Mouse (Mus musculus): Measurements from ENCODE around the gene Stat4. TPM values are rescaled to one million over a fixed set of nuclear protein-coding genes. Genes with fewer than 3 reads are reported as not detected.

The Stat4 gene
- 1.2 and 2.3 TPM in 2 replicates for polyA plus RNA-seq (2014; fragmentation: Nextera tagmentation; extraction: Ambion mirVana)

DNA sequence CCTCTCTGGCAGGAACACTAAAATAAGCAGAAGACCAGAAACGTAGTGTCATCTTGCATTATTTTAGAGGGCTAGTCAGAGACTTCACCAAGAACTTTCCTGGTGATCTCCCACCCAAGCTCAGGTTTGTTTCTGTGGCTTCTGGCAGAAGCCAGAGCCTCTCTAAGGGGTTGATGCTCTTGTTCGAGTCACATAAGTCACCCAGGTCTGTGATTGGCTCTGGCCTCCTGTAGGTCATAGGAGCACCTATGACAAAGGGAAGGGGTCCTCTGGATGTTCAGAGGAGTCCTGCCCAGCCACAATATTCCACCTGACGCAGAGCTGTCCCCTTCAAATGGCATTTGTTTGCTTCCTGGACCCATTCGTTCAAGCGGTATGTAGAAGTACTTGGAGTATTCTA, at the start of gene Stat4:
TSS of gene Stat4 (plus strand) at position 301 of the 400 bp plus-strand sequence.
- H3K9me3 ChIP-seq (replicated peaks; ENCODE audit: control insufficient read depth, low read length): no peaks in the 10 kb centered on the region
- no peak within 1 kb of the TSS for H3K27ac ChIP-seq (replicated peaks; ENCODE audit: low read depth, low read length)
- DNase-seq (ENCODE audit: low spot score): no peak
- H3K36me3 ChIP-seq (replicated peaks; ENCODE audit: control insufficient read depth, insufficient read depth, low read depth, low read length): no peaks in the 10 kb centered on the region
- ATAC-seq (replicated peaks; ENCODE audit: insufficient number of reproducible peaks, low FRiP score, low TSS enrichment, low read depth): no peak
- H3K4me2 ChIP-seq (ENCODE audit: low read depth, low read length): no peak within 1 kb of the TSS
- WGBS: 83% methylated on average over 5 of the region's 5 CpGs
- no peak within 1 kb of the TSS for H3K4me3 ChIP-seq (ENCODE audit: low read depth, low read length)
- H3K9ac ChIP-seq (replicated peaks; ENCODE audit: low read length): no peak within 1 kb of the TSS
- H3K27me3 ChIP-seq (ENCODE audit: control insufficient read depth, insufficient read depth, low read length): no peaks in the 10 kb centered on the region
- no peaks in the 10 kb centered on the region for H3K4me1 ChIP-seq (ENCODE audit: control insufficient read depth, insufficient read depth, low read length)

DNA sequence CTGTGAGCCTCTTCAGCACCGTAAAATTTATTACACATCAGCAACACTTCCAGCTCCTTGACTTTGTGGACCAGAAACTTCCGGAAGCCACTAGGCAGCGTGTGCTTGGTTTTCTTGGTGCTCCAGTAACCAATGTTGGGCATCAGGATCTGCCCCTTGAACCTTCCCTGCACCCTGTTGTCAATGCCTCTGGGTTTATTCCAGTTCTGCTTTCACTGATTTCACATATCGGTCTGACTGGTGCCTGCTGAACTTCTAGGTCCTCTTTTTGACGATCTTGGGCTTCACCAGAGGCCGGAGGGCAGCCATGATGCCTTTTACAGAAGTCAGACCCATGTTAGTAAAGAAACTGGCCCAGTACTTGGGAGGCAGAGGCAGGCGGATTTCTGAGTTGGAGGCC, 48.6 kb upstream of the Stat4 start:
- ATAC-seq (replicated peaks; ENCODE audit: insufficient number of reproducible peaks, low FRiP score, low TSS enrichment, low read depth): no peak
- 91% methylated on average over 7 of the region's 7 CpGs for WGBS
- Histone ChIP-seq H3K4me2 (ENCODE audit: low read depth, low read length) (no peak overlapping the region), H3K27ac (replicated peaks; ENCODE audit: low read depth, low read length) (no peak overlapping the region), H3K9ac (replicated peaks; ENCODE audit: low read length) (no peak overlapping the region), H3K36me3 (replicated peaks; ENCODE audit: control insufficient read depth, insufficient read depth, low read depth, low read length) (no peaks in the 10 kb centered on the region), H3K27me3 (ENCODE audit: control insufficient read depth, insufficient read depth, low read length) (no peaks in the 10 kb centered on the region), H3K4me3 (ENCODE audit: low read depth, low read length) (no peak overlapping the region), H3K9me3 (replicated peaks; ENCODE audit: control insufficient read depth, low read length) (no peaks in the 10 kb centered on the region), H3K4me1 (ENCODE audit: control insufficient read depth, insufficient read depth, low read length) (no peaks in the 10 kb centered on the region)
- DNase-seq (ENCODE audit: low spot score): no peak

DNA sequence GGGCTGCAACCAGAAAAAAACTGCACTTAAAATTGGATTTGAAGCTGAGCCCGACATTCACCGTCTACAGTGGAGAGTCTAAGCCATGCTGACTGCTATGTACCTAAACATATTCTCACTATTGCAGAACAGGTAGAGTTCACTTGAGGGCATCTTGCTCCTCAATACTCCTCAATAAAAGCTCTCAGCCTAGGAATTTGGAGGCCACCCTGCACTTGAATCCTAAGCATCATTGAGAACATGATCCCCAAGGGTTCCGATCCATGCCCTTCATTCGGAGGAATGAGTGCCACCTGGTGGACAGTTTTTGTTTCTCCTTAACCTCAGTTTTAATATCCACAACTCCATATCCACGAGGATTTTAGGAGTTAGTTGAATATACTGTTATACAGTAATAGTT, 42.2 kb upstream of the Stat4 start:
- Histone ChIP-seq H3K4me1 (ENCODE audit: control insufficient read depth, insufficient read depth, low read length) (no peaks in the 10 kb centered on the region), H3K27ac (replicated peaks; ENCODE audit: low read depth, low read length) (no peak overlapping the region), H3K4me3 (ENCODE audit: low read depth, low read length) (no peak overlapping the region), H3K27me3 (ENCODE audit: control insufficient read depth, insufficient read depth, low read length) (no peaks in the 10 kb centered on the region), H3K9ac (replicated peaks; ENCODE audit: low read length) (no peak overlapping the region), H3K9me3 (replicated peaks; ENCODE audit: control insufficient read depth, low read length) (no peaks in the 10 kb centered on the region), H3K36me3 (replicated peaks; ENCODE audit: control insufficient read depth, insufficient read depth, low read depth, low read length) (no peaks in the 10 kb centered on the region), H3K4me2 (ENCODE audit: low read depth, low read length) (no peak overlapping the region)
- DNase-seq (ENCODE audit: low spot score) (peak; percentile 85), ATAC-seq (replicated peaks; ENCODE audit: insufficient number of reproducible peaks, low FRiP score, low TSS enrichment, low read depth) (no peak)
- WGBS: 43% methylated on average over 5 of the region's 5 CpGs

DNA sequence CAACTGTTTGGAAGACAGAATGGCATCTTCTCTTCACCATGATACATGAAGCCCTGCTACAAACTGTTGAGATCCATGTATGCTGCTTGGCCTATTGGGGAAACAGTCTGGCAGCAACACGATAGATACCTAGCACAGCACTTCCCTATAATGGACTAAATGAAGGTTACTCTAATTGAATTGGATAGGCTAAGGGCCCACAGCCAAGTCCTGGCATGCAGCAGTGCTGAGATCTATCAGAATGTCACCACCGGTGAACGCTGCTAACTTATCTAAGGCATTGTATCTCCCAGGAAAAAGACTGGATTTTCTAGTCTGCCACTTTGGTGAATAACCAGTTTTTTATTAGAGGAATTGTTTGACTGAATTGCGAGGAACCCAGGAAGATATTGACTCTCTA, 39.8 kb upstream of the Stat4 start:
- Histone ChIP-seq H3K9me3 (replicated peaks; ENCODE audit: control insufficient read depth, low read length) (no peaks in the 10 kb centered on the region), H3K4me1 (ENCODE audit: control insufficient read depth, insufficient read depth, low read length) (no peaks in the 10 kb centered on the region), H3K4me2 (ENCODE audit: low read depth, low read length) (no peak overlapping the region), H3K4me3 (ENCODE audit: low read depth, low read length) (no peak overlapping the region), H3K36me3 (replicated peaks; ENCODE audit: control insufficient read depth, insufficient read depth, low read depth, low read length) (no peaks in the 10 kb centered on the region), H3K9ac (replicated peaks; ENCODE audit: low read length) (no peak overlapping the region), H3K27me3 (ENCODE audit: control insufficient read depth, insufficient read depth, low read length) (no peaks in the 10 kb centered on the region), H3K27ac (replicated peaks; ENCODE audit: low read depth, low read length) (no peak overlapping the region)
- WGBS: 91% methylated on average over 4 of the region's 4 CpGs
- no peak for ATAC-seq (replicated peaks; ENCODE audit: insufficient number of reproducible peaks, low FRiP score, low TSS enrichment, low read depth)
- DNase-seq (ENCODE audit: low spot score): no peak

DNA sequence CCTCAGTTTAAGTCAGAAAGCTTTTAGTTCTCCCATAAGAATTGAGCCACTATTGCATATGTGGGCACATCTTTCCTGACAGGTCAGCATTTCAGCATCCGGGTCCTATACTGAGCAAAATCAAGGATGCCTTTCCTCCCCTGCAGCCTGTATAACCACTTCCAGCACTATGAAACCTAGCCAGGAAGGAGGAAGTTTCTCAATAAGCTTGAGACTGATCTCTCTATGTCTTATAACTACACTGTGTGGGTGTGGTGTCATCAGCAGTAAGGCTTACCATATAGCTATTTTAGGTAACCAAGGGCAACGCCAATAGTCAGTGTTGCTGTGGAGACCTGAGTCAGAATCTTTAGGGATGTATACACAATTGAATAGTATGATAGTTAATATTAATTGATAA, 22.3 kb upstream of the Stat4 start:
- H3K4me3 ChIP-seq (ENCODE audit: low read depth, low read length): no peak overlapping the region

DNA sequence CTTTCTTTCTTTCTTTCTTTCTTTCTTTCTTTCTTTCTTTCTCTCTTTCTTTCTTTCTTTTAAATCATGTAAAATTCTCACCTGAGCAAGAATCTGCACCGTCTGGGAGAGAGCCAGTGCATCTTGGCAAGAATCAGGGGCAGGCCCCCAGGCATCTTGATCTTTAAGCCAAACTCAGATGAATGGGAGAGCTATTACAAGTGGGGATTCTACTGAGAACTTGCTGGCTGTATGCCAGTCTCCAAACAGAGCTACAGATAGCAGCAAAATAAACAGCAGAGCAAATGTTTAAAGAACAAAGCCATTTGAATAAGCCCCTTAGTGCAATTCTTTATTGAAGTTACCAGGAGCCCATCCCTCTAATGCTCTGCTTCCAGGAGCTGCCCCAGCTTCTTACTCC, 18.0 kb upstream of the Stat4 start:
- Histone ChIP-seq H3K4me2 (ENCODE audit: low read depth, low read length) (no peak overlapping the region), H3K27me3 (ENCODE audit: control insufficient read depth, insufficient read depth, low read length) (no peaks in the 10 kb centered on the region), H3K27ac (replicated peaks; ENCODE audit: low read depth, low read length) (no peak overlapping the region), H3K4me1 (ENCODE audit: control insufficient read depth, insufficient read depth, low read length) (no peaks in the 10 kb centered on the region), H3K9ac (replicated peaks; ENCODE audit: low read length) (no peak overlapping the region), H3K9me3 (replicated peaks; ENCODE audit: control insufficient read depth, low read length) (no peaks in the 10 kb centered on the region), H3K36me3 (replicated peaks; ENCODE audit: control insufficient read depth, insufficient read depth, low read depth, low read length) (no peaks in the 10 kb centered on the region), H3K4me3 (ENCODE audit: low read depth, low read length) (no peak overlapping the region)
- 45% methylated on average over 1 of the region's 1 CpGs for WGBS
- ATAC-seq (replicated peaks; ENCODE audit: insufficient number of reproducible peaks, low FRiP score, low TSS enrichment, low read depth): no peak
- DNase-seq (ENCODE audit: low spot score): peak; percentile 2

More for the DNA sequence above, 22.3 kb upstream of the Stat4 start:
- DNase-seq (ENCODE audit: low spot score): no peak
- H3K4me1 ChIP-seq (ENCODE audit: control insufficient read depth, insufficient read depth, low read length): no peaks in the 10 kb centered on the region
- ATAC-seq (replicated peaks; ENCODE audit: insufficient number of reproducible peaks, low FRiP score, low TSS enrichment, low read depth): no peak
- no peak overlapping the region for H3K4me2 ChIP-seq (ENCODE audit: low read depth, low read length)
- no peaks in the 10 kb centered on the region for H3K27me3 ChIP-seq (ENCODE audit: control insufficient read depth, insufficient read depth, low read length)
- no peak overlapping the region for H3K27ac ChIP-seq (replicated peaks; ENCODE audit: low read depth, low read length)
- no peaks in the 10 kb centered on the region for H3K36me3 ChIP-seq (replicated peaks; ENCODE audit: control insufficient read depth, insufficient read depth, low read depth, low read length)
- no peaks in the 10 kb centered on the region for H3K9me3 ChIP-seq (replicated peaks; ENCODE audit: control insufficient read depth, low read length)
- no peak overlapping the region for H3K9ac ChIP-seq (replicated peaks; ENCODE audit: low read length)
- 92% methylated on average over 2 of the region's 2 CpGs for WGBS

DNA sequence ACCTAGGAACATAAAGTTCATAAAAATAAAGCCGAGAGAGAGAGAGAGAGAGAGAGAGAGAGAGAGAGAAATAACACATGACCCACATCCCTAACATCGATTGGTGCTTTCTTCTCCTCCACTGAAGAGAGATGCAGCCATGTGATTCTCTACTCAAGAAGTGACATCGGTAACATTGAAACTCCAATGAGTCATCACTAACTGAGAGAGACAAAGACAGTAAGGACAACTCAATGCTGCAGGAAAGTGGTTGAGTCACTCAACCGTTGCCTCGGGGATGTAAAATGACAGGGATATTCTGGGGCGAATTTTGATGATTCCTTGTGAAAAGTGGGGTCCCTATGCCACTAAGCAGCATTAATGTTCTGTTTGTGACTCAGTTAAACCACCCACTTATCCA, 16.8 kb upstream of the Stat4 start:
- H3K27ac ChIP-seq (replicated peaks; ENCODE audit: low read depth, low read length): no peak overlapping the region
- WGBS: 90% methylated on average over 6 of the region's 6 CpGs
- ATAC-seq (replicated peaks; ENCODE audit: insufficient number of reproducible peaks, low FRiP score, low TSS enrichment, low read depth) (no peak), DNase-seq (ENCODE audit: low spot score) (no peak)
- H3K9me3 ChIP-seq (replicated peaks; ENCODE audit: control insufficient read depth, low read length): no peaks in the 10 kb centered on the region
- H3K36me3 ChIP-seq (replicated peaks; ENCODE audit: control insufficient read depth, insufficient read depth, low read depth, low read length): no peaks in the 10 kb centered on the region
- H3K4me3 ChIP-seq (ENCODE audit: low read depth, low read length): no peak overlapping the region
- no peaks in the 10 kb centered on the region for H3K4me1 ChIP-seq (ENCODE audit: control insufficient read depth, insufficient read depth, low read length)
- H3K27me3 ChIP-seq (ENCODE audit: control insufficient read depth, insufficient read depth, low read length): no peaks in the 10 kb centered on the region
- no peak overlapping the region for H3K4me2 ChIP-seq (ENCODE audit: low read depth, low read length)
- H3K9ac ChIP-seq (replicated peaks; ENCODE audit: low read length): no peak overlapping the region

DNA sequence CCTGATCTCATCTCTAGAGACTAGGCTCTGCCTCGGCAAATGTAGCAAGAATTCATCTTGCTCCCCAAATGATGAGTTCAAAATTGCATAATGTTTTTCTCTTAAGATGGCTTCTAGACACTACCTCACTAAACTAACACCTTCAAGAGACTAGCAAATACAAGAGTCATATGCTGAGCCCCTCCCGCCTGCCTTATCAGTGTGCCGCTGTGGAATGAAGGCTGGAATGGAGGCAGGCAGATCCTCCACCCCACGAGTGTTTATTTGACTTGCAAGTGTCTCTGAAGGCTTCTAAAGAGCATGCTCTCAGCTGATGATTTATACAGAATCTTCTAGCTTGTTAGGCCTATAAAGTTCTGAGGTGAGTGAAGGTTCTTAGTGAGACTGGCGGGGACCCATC, 11.4 kb upstream of the Stat4 start:
- 85% methylated on average over 5 of the region's 5 CpGs for WGBS
- H3K9ac ChIP-seq (replicated peaks; ENCODE audit: low read length): no peak overlapping the region
- no peak for ATAC-seq (replicated peaks; ENCODE audit: insufficient number of reproducible peaks, low FRiP score, low TSS enrichment, low read depth)

More for the DNA sequence above, 11.4 kb upstream of the Stat4 start:
- Histone ChIP-seq H3K27me3 (ENCODE audit: control insufficient read depth, insufficient read depth, low read length) (no peaks in the 10 kb centered on the region), H3K27ac (replicated peaks; ENCODE audit: low read depth, low read length) (no peak overlapping the region), H3K36me3 (replicated peaks; ENCODE audit: control insufficient read depth, insufficient read depth, low read depth, low read length) (no peaks in the 10 kb centered on the region), H3K4me3 (ENCODE audit: low read depth, low read length) (no peak overlapping the region), H3K4me2 (ENCODE audit: low read depth, low read length) (no peak overlapping the region), H3K9me3 (replicated peaks; ENCODE audit: control insufficient read depth, low read length) (no peaks in the 10 kb centered on the region), H3K4me1 (ENCODE audit: control insufficient read depth, insufficient read depth, low read length) (no peaks in the 10 kb centered on the region)
- no peak for DNase-seq (ENCODE audit: low spot score)
